In genomic region chr11:100570430-100571201, GRCm38 (mm10) we compare ENCODE assay signal across 8 mouse cellular contexts. TPM values are rescaled to one million over a fixed set of nuclear protein-coding genes. Genes with fewer than 3 reads are reported as not detected.
DNase-seq lines count a peak whose midpoint lies in the region; ATAC-seq lines count a peak whose summit lies in the region.

No protein-coding gene starts in this region.

- no peaks in the 10 kb centered on the region for H3K36me3 ChIP-seq in forebrain, embryonic 16.5 days (ENCODE audit: control insufficient read depth, insufficient read depth)
- no peaks in the 10 kb centered on the region for H3K36me3 ChIP-seq in hindbrain, embryonic 10.5 days

- no peak overlapping the region for H3K27ac ChIP-seq in forebrain, embryonic 16.5 days (ENCODE audit: low read length)
- 0 out of 2 replicates have a peak overlapping the region, but pooled peaks have one; percentile 56 for H3K27ac ChIP-seq in hindbrain, embryonic 10.5 days

- 0 out of 2 replicates have a peak, but pooled peaks cover 7% of the 10 kb centered on the region for H3K27me3 ChIP-seq in forebrain, embryonic 16.5 days (replicated peaks; ENCODE audit: control insufficient read depth, insufficient read depth, low read length)
- peaks cover 18% of the 10 kb centered on the region for H3K27me3 ChIP-seq in hindbrain, embryonic 10.5 days (ENCODE audit: insufficient read depth, poor library complexity, severe bottlenecking)

- peak overlapping the region; percentile 24 for H3K9ac ChIP-seq in forebrain, embryonic 16.5 days (replicated peaks; ENCODE audit: low read depth, low read length)

- peak; percentile 88 for DNase-seq in NIH3T3 (ENCODE audit: low read depth)
- DNase-seq in cerebellum, adult 18-20 months = peak; percentile 83 to 86
- DNase-seq in hindbrain, embryonic 10.5 days (ENCODE audit: low spot score) = peak; percentile 75
- peak; percentile 78 to 88 for DNase-seq in layer of hippocampus, postnatal 14 days (ENCODE audit: low spot score in 2 of 2)
- peak; percentile 89 for DNase-seq in lung, postnatal 10 days
- DNase-seq in ovary, postnatal 14 days (ENCODE audit: low spot score) = peak; percentile 81
- DNase-seq in thymus, postnatal 25 days = peak; percentile 75

- peaks cover 13% of the 10 kb centered on the region for H3K4me1 ChIP-seq in forebrain, embryonic 16.5 days (replicated peaks; ENCODE audit: control insufficient read depth, insufficient read depth, low read length)
- peaks cover 39% of the 10 kb centered on the region for H3K4me1 ChIP-seq in hindbrain, embryonic 10.5 days (replicated peaks)

- WGBS in forebrain, embryonic 16.5 days = 11% methylated on average over 8 of the region's 8 CpGs
- 9% methylated on average over 8 of the region's 8 CpGs for WGBS in hindbrain, embryonic 10.5 days

- no peaks in the 10 kb centered on the region for H3K9me3 ChIP-seq in forebrain, embryonic 16.5 days (ENCODE audit: control insufficient read depth, low read length)
- H3K9me3 ChIP-seq in hindbrain, embryonic 10.5 days = no peaks in the 10 kb centered on the region

- peak overlapping the region; percentile 51 for H3K4me2 ChIP-seq in forebrain, embryonic 16.5 days (ENCODE audit: low read length)

- peak; percentile 62 for ATAC-seq in forebrain, embryonic 16.5 days

- peak overlapping the region; percentile 20 for H3K4me3 ChIP-seq in forebrain, embryonic 16.5 days (replicated peaks; ENCODE audit: low read length)
- H3K4me3 ChIP-seq in hindbrain, embryonic 10.5 days = peak overlapping the region; percentile 40

RNA-seq across cellular contexts. Expression of gene Cnp, which starts 4.1 kb away (rescaled TPM):
- 22.8 and 29.8 TPM in 2 replicates for polyA plus RNA-seq in forebrain, embryonic 16.5 days (2015; fragmentation: Nextera tagmentation; extraction: Ambion mirVana)
- polyA plus RNA-seq in hindbrain, embryonic 10.5 days (2016; fragmentation: Nextera tagmentation; extraction: Ambion mirVana) = 22.7 and 27.3 TPM in 2 replicates
- total RNA-seq in layer of hippocampus, postnatal 14 days (2021) = 100 to 1,000 TPM; 355 to 359 TPM

RNA-seq across cellular contexts. Expression of gene Ttc25, which starts 25.2 kb away (rescaled TPM):
- 1.0 and 2.0 TPM in 2 replicates for polyA plus RNA-seq in forebrain, embryonic 16.5 days (2015; fragmentation: Nextera tagmentation; extraction: Ambion mirVana)
- polyA plus RNA-seq in hindbrain, embryonic 10.5 days (2016; fragmentation: Nextera tagmentation; extraction: Ambion mirVana) = 3.2 and 3.3 TPM in 2 replicates
- 1 to 10 TPM in 1 of 2 experiments, under 1 TPM in 1; 0.60 to 1.5 TPM for total RNA-seq in layer of hippocampus, postnatal 14 days (2021)

RNA-seq across cellular contexts. Expression of gene Acly, which starts 42.8 kb away (rescaled TPM):
- 242 and 248 TPM in 2 replicates for polyA plus RNA-seq in forebrain, embryonic 16.5 days (2015; fragmentation: Nextera tagmentation; extraction: Ambion mirVana)
- polyA plus RNA-seq in hindbrain, embryonic 10.5 days (2016; fragmentation: Nextera tagmentation; extraction: Ambion mirVana) = 356 and 388 TPM in 2 replicates
- 100 to 1,000 TPM; 110 to 119 TPM for total RNA-seq in layer of hippocampus, postnatal 14 days (2021)

RNA-seq across cellular contexts. Expression of gene Nkiras2, which starts 48.4 kb away (rescaled TPM):
- polyA plus RNA-seq in forebrain, embryonic 16.5 days (2015; fragmentation: Nextera tagmentation; extraction: Ambion mirVana) = 85.6 and 96.1 TPM in 2 replicates
- 95.9 and 119 TPM in 2 replicates for polyA plus RNA-seq in hindbrain, embryonic 10.5 days (2016; fragmentation: Nextera tagmentation; extraction: Ambion mirVana)
- total RNA-seq in layer of hippocampus, postnatal 14 days (2021) = 10 to 100 TPM; 22.8 to 23.0 TPM

RNA-seq across cellular contexts. Expression of gene Dnajc7, which starts 49.4 kb away (rescaled TPM):
- 296 and 326 TPM in 2 replicates for polyA plus RNA-seq in forebrain, embryonic 16.5 days (2015; fragmentation: Nextera tagmentation; extraction: Ambion mirVana)
- 219 and 260 TPM in 2 replicates for polyA plus RNA-seq in hindbrain, embryonic 10.5 days (2016; fragmentation: Nextera tagmentation; extraction: Ambion mirVana)
- total RNA-seq in layer of hippocampus, postnatal 14 days (2021) = 100 to 1,000 TPM; 237 to 253 TPM
